Mouse (Mus musculus): Measurements from ENCODE around the gene Eif4a3. TPM values are rescaled to one million over a fixed set of nuclear protein-coding genes. Genes with fewer than 3 reads are reported as not detected.
"Not testable (repeated sequence)": the region's sequence is repeated elsewhere in the genome, so short reads cannot be mapped to it uniquely, and the experiment has no call there.

Eif4a3 gene
- polyA plus RNA-seq, 1 experiment from 2014 or later, result 335 TPM

DNA sequence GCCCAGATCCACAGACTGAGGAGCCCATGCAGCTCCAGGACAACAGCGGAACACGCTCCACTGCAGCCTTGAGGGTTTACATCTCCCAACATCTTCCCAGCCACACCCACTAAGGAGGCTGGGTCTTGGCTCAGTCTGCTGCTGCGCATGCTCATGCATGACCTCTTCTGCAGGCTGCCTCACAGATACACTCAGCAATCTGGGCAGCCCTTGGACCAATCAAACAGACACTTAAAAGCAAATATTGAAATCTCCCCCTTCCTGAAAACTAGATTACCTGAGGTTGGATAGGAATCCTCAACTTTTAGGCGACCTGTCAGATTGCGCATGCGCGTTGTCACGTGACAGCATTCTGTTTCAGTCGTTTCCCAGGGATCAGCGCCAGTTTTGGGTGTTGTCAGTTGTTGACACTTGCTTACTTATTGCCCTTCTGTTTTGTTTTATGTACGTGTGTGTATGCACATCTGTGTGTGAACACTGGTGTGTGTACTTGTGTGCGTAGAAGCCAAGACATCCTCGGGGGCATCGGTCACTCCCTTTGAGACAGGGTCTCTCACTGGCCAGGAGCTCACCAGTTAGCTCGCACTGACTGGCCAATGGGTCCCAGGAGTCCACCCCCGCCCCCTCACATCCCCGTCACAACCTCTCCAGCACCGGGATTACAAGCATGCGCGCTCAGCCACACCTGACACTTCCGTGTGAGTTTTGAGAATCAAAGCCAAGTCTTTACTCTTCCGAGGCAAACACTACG, 41.1 kb downstream of the Eif4a3 start:
- Histone ChIP-seq H3K4me1 (ENCODE audit: control insufficient read depth, insufficient read depth, low read length) (0 out of 2 replicates have a peak, but pooled peaks cover 10% of the 10 kb centered on the region), H3K27me3 (replicated peaks; ENCODE audit: control insufficient read depth, insufficient read depth, low read length) (no peaks in the 10 kb centered on the region), H3K4me3 (ENCODE audit: low read length) (peak overlapping the region; percentile 34), H3K27ac (ENCODE audit: low read length) (no peak overlapping the region; the same call in 1 of the 2 replicates), H3K4me2 (ENCODE audit: low read depth, low read length) (peak overlapping the region; percentile 49), H3K9me3 (ENCODE audit: control insufficient read depth, low read length) (no peaks in the 10 kb centered on the region), H3K9ac (ENCODE audit: low read depth, low read length) (peak overlapping the region; percentile 57; the same call in 1 of the 2 replicates), H3K36me3 (ENCODE audit: control insufficient read depth, insufficient read depth, low read length) (no peaks in the 10 kb centered on the region)
- peak; percentile 83 for ATAC-seq
- 60% methylated on average over 23 of the region's 23 CpGs for WGBS

DNA sequence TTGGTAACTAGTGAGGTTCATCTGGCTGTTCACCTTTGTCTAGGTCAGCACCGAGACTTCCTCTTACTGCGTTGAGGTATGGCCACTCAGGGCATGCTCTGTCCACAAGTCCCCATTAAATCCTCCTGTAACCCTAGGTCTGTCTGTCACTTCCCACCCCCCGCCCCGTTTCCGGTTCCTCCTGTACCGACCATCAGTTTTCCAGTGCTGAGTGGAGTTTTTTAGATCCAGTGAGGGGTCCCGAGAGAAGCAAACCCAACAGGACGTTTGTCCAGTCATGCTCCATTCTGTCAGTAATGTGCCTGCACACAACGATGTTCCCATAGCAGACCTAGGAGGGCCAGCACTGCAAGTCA, 41.7 kb downstream of the Eif4a3 start:
- Histone ChIP-seq H3K36me3 (ENCODE audit: control insufficient read depth, insufficient read depth, low read length) (no peaks in the 10 kb centered on the region), H3K4me3 (ENCODE audit: low read length) (peak overlapping the region; percentile 34), H3K9me3 (ENCODE audit: control insufficient read depth, low read length) (no peaks in the 10 kb centered on the region), H3K27me3 (replicated peaks; ENCODE audit: control insufficient read depth, insufficient read depth, low read length) (no peaks in the 10 kb centered on the region), H3K4me1 (ENCODE audit: control insufficient read depth, insufficient read depth, low read length) (peaks cover 11% of the 10 kb centered on the region; the same call in 1 of the 2 replicates), H3K9ac (ENCODE audit: low read depth, low read length) (0 out of 2 replicates have a peak overlapping the region, but pooled peaks have one; percentile 57), H3K27ac (ENCODE audit: low read length) (no peak overlapping the region), H3K4me2 (ENCODE audit: low read depth, low read length) (peak overlapping the region; percentile 49)
- WGBS, result 56% methylated on average over 9 of the region's 9 CpGs
- no peak for ATAC-seq

DNA sequence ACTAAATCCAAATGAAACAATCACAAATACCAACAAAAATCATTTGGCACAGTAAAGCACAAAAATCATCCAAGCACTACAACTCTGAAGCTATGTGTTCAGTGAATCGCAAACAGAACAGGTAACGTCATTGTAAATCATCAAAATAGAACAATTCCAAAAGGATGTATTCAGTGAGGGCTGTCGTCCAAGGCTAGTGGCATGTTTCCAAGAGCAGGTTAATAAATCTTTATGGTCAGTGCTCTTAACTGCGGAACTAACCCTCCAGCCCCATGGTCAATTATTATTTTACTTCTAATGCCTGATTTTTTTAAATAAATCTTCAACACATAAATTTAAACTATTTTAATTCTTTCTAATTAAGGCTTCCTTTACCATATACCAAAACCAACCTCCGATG, 43.3 kb downstream of the Eif4a3 start:
- not testable (repeated sequence) for H3K27me3 ChIP-seq (replicated peaks; ENCODE audit: control insufficient read depth, insufficient read depth, low read length); H3K9ac ChIP-seq (ENCODE audit: low read depth, low read length); H3K9me3 ChIP-seq (ENCODE audit: control insufficient read depth, low read length); H3K36me3 ChIP-seq (ENCODE audit: control insufficient read depth, insufficient read depth, low read length); H3K4me3 ChIP-seq (ENCODE audit: low read length); H3K27ac ChIP-seq (ENCODE audit: low read length); ATAC-seq; H3K4me2 ChIP-seq (ENCODE audit: low read depth, low read length)
- H3K4me1 ChIP-seq (ENCODE audit: control insufficient read depth, insufficient read depth, low read length), result peaks cover 21% of the 10 kb centered on the region
- WGBS, result 70% methylated on average over 5 of the region's 5 CpGs

DNA sequence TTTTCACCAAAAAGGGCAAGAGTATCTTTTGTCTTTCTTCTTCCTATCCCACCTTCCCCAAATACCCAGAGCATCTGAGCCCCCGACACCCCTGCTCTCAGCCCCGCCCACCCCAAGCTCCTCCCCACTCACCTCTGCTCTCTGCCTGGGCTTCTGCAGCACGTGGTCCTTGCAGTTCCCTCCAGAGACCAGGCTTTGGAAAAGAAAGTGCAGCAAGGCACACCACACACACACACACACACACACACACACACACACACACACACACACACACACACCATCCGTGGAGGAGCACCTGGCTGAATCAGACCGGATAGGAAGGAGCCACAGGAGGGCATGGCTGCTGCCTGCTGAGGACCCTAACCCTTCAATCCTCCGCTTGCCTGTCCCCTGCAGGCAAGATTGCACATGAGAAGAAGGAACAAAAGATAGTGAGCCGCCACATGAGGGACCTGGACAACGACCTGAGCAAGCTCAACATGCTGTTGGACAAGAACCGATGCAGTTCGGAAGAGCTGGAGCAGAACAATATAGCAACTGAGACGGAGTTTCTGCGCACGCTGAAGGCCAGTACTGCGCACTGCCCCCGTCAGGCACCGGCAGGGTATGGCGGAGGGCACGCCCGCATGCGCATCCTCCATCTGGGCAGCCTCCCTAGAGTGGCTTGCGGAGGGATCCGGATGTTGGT, 46.9 kb downstream of the Eif4a3 start:
- peaks cover 16% of the 10 kb centered on the region for H3K4me1 ChIP-seq (ENCODE audit: control insufficient read depth, insufficient read depth, low read length)
- peak overlapping the region; percentile 39 for H3K4me2 ChIP-seq (ENCODE audit: low read depth, low read length)

DNA sequence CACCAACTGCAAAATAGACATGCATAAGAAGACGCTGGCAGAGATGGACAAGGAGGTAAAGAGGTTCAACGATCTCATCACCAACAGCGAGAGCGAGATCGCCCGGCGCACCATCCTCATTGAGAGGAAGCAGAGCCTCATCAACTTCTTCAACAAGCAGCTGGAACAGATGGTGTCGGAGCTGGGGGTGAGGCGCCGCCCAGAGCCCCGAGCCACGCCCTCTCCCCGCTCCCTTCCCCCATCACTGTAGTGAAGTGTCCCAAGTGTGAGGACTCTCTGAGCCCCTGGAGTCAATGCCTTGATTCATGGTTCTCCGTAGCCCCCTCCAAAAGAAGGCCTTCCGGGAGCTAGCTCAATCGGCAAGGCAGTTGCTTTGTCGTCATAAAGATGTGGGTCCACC, 48.9 kb downstream of the Eif4a3 start:
- H3K4me3 ChIP-seq (ENCODE audit: low read length), result no peak overlapping the region
- no peaks in the 10 kb centered on the region for H3K36me3 ChIP-seq (ENCODE audit: control insufficient read depth, insufficient read depth, low read length)
- no peak overlapping the region for H3K4me2 ChIP-seq (ENCODE audit: low read depth, low read length)
- H3K27ac ChIP-seq (ENCODE audit: low read length), result no peak overlapping the region
- WGBS, result 50% methylated on average over 17 of the region's 17 CpGs
- H3K9me3 ChIP-seq (ENCODE audit: control insufficient read depth, low read length), result no peaks in the 10 kb centered on the region
- ATAC-seq, result no peak
- H3K27me3 ChIP-seq (replicated peaks; ENCODE audit: control insufficient read depth, insufficient read depth, low read length), result no peaks in the 10 kb centered on the region
- peaks cover 12% of the 10 kb centered on the region for H3K4me1 ChIP-seq (ENCODE audit: control insufficient read depth, insufficient read depth, low read length)
- no peak overlapping the region for H3K9ac ChIP-seq (ENCODE audit: low read depth, low read length)

More for the DNA sequence above, 46.9 kb downstream of the Eif4a3 start:
- ATAC-seq, result peak; percentile 68
- Histone ChIP-seq H3K27ac (ENCODE audit: low read length) (no peak overlapping the region), H3K27me3 (replicated peaks; ENCODE audit: control insufficient read depth, insufficient read depth, low read length) (no peaks in the 10 kb centered on the region), H3K9ac (ENCODE audit: low read depth, low read length) (peak overlapping the region; percentile 14; the same call in 1 of the 2 replicates), H3K4me3 (ENCODE audit: low read length) (peak overlapping the region; percentile 9), H3K36me3 (ENCODE audit: control insufficient read depth, insufficient read depth, low read length) (no peaks in the 10 kb centered on the region), H3K9me3 (ENCODE audit: control insufficient read depth, low read length) (no peaks in the 10 kb centered on the region)
- 5% methylated on average over 22 of the region's 22 CpGs for WGBS

DNA sequence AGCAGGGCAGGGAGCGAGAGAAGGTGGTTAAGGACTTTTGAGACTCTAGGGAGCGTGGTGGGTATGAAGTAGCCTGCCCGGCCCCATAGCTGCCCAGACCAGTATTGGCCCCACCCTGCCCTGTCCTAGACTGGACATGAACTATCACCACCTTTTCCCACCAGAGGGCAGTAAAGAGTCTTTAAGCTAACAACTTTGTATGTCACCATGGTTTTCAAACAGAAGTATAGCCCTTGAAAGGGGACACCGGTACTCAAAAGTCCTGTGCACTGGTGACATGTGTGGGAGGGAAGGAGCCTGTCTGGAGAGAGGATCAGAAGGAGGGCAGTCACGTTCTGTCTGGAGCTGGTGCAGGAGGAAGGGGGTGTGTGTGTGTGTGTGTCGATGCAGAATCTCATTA, 50.9 kb downstream of the Eif4a3 start:
- ATAC-seq, result peak; percentile 61
- Histone ChIP-seq H3K36me3 (ENCODE audit: control insufficient read depth, insufficient read depth, low read length) (no peaks in the 10 kb centered on the region), H3K9ac (ENCODE audit: low read depth, low read length) (no peak overlapping the region), H3K27me3 (replicated peaks; ENCODE audit: control insufficient read depth, insufficient read depth, low read length) (no peaks in the 10 kb centered on the region), H3K4me1 (ENCODE audit: control insufficient read depth, insufficient read depth, low read length) (peaks cover 12% of the 10 kb centered on the region), H3K4me3 (ENCODE audit: low read length) (no peak overlapping the region), H3K9me3 (ENCODE audit: control insufficient read depth, low read length) (no peaks in the 10 kb centered on the region), H3K4me2 (ENCODE audit: low read depth, low read length) (no peak overlapping the region), H3K27ac (ENCODE audit: low read length) (no peak overlapping the region)
- WGBS, result 29% methylated on average over 6 of the region's 6 CpGs

DNA sequence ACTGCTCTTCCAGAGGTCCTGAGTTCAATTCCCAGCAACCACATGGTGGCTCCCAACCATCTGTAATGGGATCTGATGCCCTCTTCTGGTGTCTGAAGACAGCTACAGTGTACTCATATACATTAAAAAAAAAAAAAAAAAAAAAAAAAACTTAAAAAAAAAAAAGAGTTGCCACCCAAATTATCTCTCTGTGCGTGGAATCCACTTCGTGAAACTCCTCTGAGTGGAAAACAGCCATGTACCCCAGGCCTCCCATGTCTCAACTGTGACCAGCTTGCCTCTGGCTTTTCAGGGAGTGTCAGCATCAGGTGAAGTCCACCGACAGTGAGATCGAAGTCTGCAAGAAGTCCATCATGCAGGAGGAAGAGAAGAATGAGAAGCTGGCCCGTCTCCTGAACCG, 54.3 kb downstream of the Eif4a3 start:
- ATAC-seq; H3K4me2 ChIP-seq (ENCODE audit: low read depth, low read length); H3K36me3 ChIP-seq (ENCODE audit: control insufficient read depth, insufficient read depth, low read length); H3K4me1 ChIP-seq (ENCODE audit: control insufficient read depth, insufficient read depth, low read length); H3K9me3 ChIP-seq (ENCODE audit: control insufficient read depth, low read length); H3K9ac ChIP-seq (ENCODE audit: low read depth, low read length); H3K4me3 ChIP-seq (ENCODE audit: low read length); H3K27me3 ChIP-seq (replicated peaks; ENCODE audit: control insufficient read depth, insufficient read depth, low read length); H3K27ac ChIP-seq (ENCODE audit: low read length): not testable (repeated sequence)
- 91% methylated on average over 6 of the region's 6 CpGs for WGBS

DNA sequence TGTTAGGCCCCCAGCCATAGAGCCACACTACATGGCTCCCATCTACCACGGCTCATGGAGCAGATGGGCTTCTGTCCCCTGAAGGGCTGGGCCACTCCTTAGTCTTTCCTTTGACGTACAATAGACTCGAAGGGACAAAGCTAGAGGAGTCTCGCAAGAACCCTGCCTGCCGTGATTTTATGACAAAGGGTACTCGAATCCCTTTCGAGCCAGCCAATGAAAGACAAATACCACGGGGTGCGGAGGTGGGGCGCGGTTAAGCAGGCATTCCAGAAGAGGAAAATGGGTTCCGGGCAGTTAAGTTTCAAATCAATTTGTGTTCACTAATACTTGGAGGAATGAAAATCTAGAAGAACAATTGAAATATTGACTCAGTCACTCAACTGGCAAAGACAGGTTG, 60.4 kb downstream of the Eif4a3 start:
- Histone ChIP-seq H3K4me3 (ENCODE audit: low read length) (no peak overlapping the region), H3K27ac (ENCODE audit: low read length) (no peak overlapping the region), H3K9ac (ENCODE audit: low read depth, low read length) (no peak overlapping the region), H3K36me3 (ENCODE audit: control insufficient read depth, insufficient read depth, low read length) (no peaks in the 10 kb centered on the region), H3K4me2 (ENCODE audit: low read depth, low read length) (no peak overlapping the region), H3K27me3 (replicated peaks; ENCODE audit: control insufficient read depth, insufficient read depth, low read length) (no peaks in the 10 kb centered on the region), H3K4me1 (ENCODE audit: control insufficient read depth, insufficient read depth, low read length) (peaks cover 14% of the 10 kb centered on the region), H3K9me3 (ENCODE audit: control insufficient read depth, low read length) (no peaks in the 10 kb centered on the region)
- 87% methylated on average over 12 of the region's 12 CpGs for WGBS
- ATAC-seq, result no peak

Measured in intestine, embryonic 16.5 days (tissue).